Mouse (Mus musculus) lung, adult 2 months (tissue): ENCODE results near the gene Oxsr1.

Experiments used
- CTCF ChIP-seq: fragments of 200-500 bp; IDR thresholded peaks from 2 replicates; pipeline ENCODE4 v1.5.1; 2011; ENCODE audit warnings: mild to moderate bottlenecking, low read length, control low read depth; ENCODE audit not compliant: insufficient read depth
- POLR2A ChIP-seq: fragments of 200-500 bp; IDR thresholded peaks from 2 replicates; pipeline ENCODE4 v1.6.1; 2011; ENCODE audit warnings: low read depth, mild to moderate bottlenecking, control low read depth, low read length, borderline replicate concordance; ENCODE audit errors: extremely low read depth

DNA sequence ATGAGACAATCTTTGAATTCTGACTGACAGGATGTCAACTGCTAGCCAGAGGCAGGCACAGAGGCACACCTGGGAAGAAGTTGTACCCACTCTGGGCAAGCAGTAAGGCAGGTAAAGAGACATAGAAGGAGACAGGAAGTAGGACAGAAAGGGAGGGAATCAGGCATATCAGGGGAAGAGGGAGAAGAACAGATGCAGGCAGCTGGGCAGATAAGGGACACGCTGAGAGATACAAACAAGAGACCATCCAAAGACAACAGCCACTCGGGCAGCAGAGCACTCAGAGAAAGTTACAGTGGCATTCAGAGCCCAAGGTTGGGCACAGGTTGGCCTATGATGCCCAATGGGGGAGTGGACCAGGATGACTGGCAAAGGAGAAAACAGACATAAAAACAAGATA lies 91.4 kb downstream of the Oxsr1 start:
- no peak for TF ChIP-seq CTCF
- TF ChIP-seq POLR2A = no peak
